Mouse (Mus musculus) ES-E14 (cell line): ENCODE measurements at regions not wholly inside any gene's neighbourhood (a gene's known extent, or its start where the extent isn't known, plus 50 kb on each side); places are given as distances from the start of the nearest gene placed in this dataset.

ENCODE experiments used
- DNase-seq: peaks from one replicate; pipeline ENCODE4 v3.0.0-alpha.2; 2013; ENCODE audit warnings: low read depth, low spot score
- H3K27ac ChIP-seq: 2 replicates; pipeline ENCODE4 v1.5.1; 2012; ENCODE audit warnings: low read depth, mild to moderate bottlenecking, low read length, moderate library complexity, mixed read lengths; ENCODE audit not compliant: poor library complexity, insufficient read depth, severe bottlenecking
- H3K36me3 ChIP-seq: 2 replicates; pipeline ENCODE4 v1.6.1; 2012; ENCODE audit warnings: mild to moderate bottlenecking, low read length, moderate library complexity, mixed read lengths; ENCODE audit not compliant: control insufficient read depth, poor library complexity, insufficient read depth, severe bottlenecking
- H3K4me1 ChIP-seq, 2 experiments: fragments of 150-350 bp in 1 of 2; sonication (generic) in 1 of 2; 2 replicates each; pipeline ENCODE4 v1.6.1; 2012; ENCODE audit warnings: low read length in 2 of 2, mild to moderate bottlenecking in 1 of 2, mixed read lengths in 1 of 2; ENCODE audit not compliant: control insufficient read depth in 2 of 2, insufficient read depth in 2 of 2, poor library complexity in 1 of 2
- H3K4me3 ChIP-seq, 2 experiments: fragments of 150-350 bp in 1 of 2; sonication (generic) in 1 of 2; 2 replicates each; pipeline ENCODE4 v1.5.1; 2012; ENCODE audit warnings: low read length in 2 of 2, low read depth in 1 of 2, mild to moderate bottlenecking in 1 of 2, mixed read lengths in 1 of 2; ENCODE audit not compliant: insufficient read depth in 1 of 2, poor library complexity in 1 of 2, severe bottlenecking in 1 of 2
- H3K9ac ChIP-seq: 2 replicates; pipeline ENCODE4 v1.6.1; 2012; ENCODE audit warnings: low read depth, mild to moderate bottlenecking, low read length, mixed read lengths; ENCODE audit not compliant: poor library complexity, insufficient read depth, severe bottlenecking
- H3K9me3 ChIP-seq: fragments of 150-350 bp; sonication (generic); 2 replicates; pipeline ENCODE4 v1.6.1; 2012; ENCODE audit warnings: low read depth, mild to moderate bottlenecking, low read length; ENCODE audit not compliant: control insufficient read depth, insufficient read depth
- CHD2 ChIP-seq: IDR thresholded peaks from 2 replicates; pipeline ENCODE4 v1.6.1; 2014; ENCODE audit warnings: mild to moderate bottlenecking, low read depth, low read length, inconsistent platforms
- HCFC1 ChIP-seq: IDR thresholded peaks from 2 replicates; pipeline ENCODE4 v1.6.1; 2012; ENCODE audit warnings: low read length, inconsistent platforms, borderline replicate concordance; ENCODE audit not compliant: insufficient read depth
- MAFK ChIP-seq: IDR thresholded peaks from 2 replicates; pipeline ENCODE4 v1.6.1; 2014; ENCODE audit warnings: mild to moderate bottlenecking, low read depth, low read length, inconsistent platforms; ENCODE audit not compliant: insufficient read depth
- ZC3H11A ChIP-seq: IDR thresholded peaks from 2 replicates; pipeline ENCODE4 v1.6.1; 2012; ENCODE audit warnings: low read depth, mild to moderate bottlenecking, inconsistent platforms, low read length, borderline replicate concordance
- ZNF384 ChIP-seq: IDR thresholded peaks from 2 replicates; pipeline ENCODE4 v1.6.1; 2012; ENCODE audit warnings: low read depth, low read length, inconsistent platforms
- in situ Hi-C, 2 experiments: fragments of 600-800 bp; cut with MboI; formaldehyde crosslinking; loops; one replicate each; pipeline ENCODE4 v1.15.1; 2025; ENCODE audit warnings: low sequenced_read_pairs in 2 of 2, inconsistent platforms in 1 of 2; ENCODE audit not compliant: unreplicated experiment in 2 of 2

DNA sequence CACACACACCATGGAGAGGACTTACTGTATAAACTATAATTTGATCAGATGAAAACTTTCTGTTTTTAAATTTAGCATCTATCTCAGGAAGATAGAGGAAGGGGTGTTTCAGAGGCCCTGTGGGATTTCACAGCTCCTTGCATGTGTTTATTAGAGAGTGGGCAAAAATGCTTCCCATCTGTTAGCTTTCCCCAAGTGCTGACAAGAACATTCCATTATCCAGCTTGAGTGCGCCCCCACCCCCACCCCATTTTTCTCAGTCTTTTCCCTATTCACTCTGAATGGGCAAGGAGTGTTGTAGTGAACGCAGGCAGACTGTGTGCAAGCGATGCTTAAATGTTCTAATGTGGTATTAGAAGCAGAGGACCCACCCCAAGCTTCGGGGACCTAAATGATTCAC lies 228.2 kb upstream of the Fn1 start:
- in situ Hi-C loops: no loop called here
- Histone ChIP-seq H3K9ac (no peak overlapping the region), H3K36me3 (no peaks in the 10 kb centered on the region), H3K9me3 (no peaks in the 10 kb centered on the region), H3K4me1 (no peaks in the 10 kb centered on the region), H3K4me3 (no peak overlapping the region), H3K27ac (no peak overlapping the region)
- no peak for TF ChIP-seq HCFC1
- TF ChIP-seq ZC3H11A: no peak
- DNase-seq: no peak

DNA sequence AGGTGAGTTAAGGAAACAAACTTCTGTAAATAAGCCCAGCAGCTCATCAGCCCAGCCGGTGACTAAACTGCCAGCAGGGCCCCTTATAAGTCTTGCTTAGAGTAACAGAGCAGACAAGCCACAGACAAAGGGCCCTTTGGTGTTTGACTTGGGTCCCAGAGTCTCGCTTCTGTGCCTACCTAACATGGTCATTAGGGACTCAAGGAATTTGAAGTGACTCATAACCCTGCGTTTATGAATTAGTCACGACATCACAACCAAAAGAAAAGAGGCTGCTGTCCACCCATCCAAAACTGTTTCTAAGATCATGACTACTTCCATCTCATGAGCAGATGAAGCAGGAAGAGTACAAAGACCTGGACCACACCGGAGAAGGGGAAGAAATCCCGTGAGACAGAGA lies 227.5 kb upstream of the Fn1 start:
- H3K4me1 ChIP-seq: no peaks in the 10 kb centered on the region
- no peak overlapping the region for H3K9ac ChIP-seq
- no peaks in the 10 kb centered on the region for H3K9me3 ChIP-seq
- TF ChIP-seq HCFC1: no peak
- no peak for TF ChIP-seq CHD2
- TF ChIP-seq ZNF384: no peak
- TF ChIP-seq MAFK: no peak
- TF ChIP-seq ZC3H11A: no peak
- no peaks in the 10 kb centered on the region for H3K36me3 ChIP-seq
- DNase-seq: no peak
- no peak overlapping the region for H3K4me3 ChIP-seq
- in situ Hi-C loops: no loop called here
- H3K27ac ChIP-seq: no peak overlapping the region

DNA sequence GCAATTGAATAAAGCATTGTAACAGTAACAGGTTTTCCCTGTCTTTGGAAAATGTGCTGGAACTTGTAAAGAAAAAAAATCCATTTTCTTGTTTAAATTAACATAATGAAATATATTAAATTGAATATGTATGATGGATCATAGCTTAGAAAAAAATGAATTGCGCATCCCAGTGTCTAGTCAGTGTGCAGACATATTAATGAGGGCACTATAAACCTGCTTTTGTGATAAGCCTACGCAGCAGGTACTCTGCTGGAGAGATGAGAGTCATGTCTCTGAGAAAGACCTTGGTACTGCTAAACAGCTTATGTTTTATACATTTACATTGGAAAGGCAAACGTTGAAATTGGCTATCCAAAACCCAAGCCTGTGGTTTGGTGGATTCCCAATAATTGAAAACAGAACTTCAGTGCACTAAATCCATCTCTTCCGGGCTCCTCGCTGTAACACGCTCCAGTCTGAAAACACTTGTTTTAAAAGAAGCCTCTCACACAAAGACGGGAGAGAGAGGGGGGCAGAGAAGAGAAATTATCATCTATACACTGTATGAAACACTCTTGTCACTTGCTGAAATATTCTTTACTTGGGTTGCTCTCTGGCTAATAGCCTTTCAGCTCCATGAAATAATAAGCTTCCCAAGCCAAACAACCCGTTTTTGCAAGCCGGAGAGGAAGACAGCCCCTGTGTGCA lies 223.9 kb upstream of the Fn1 start:
- in situ Hi-C loops: no loop called here
- TF ChIP-seq MAFK: no peak

DNA sequence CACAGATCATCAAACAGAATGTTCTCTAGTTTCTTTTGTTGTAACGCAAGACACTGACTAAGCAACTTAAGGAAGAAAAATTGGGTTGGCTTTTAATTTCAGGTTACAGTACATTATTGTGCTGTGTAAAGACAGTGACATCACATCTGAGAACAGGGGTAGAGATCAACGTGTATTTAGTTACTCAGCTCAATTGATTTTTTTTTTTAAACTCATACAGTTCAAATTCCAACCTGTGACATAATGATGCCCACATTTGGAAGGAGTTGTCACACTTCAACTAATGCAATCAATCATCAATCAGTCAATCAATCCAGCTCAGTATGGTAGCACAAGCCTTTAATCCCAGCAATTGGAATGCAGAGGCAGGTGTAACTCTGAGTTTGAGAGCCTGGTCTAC lies 221.0 kb upstream of the Fn1 start:
- TF ChIP-seq HCFC1 (no peak), ZNF384 (no peak), CHD2 (no peak), MAFK (no peak), ZC3H11A (no peak)
- Histone ChIP-seq H3K9me3 (peaks cover 2% of the 10 kb centered on the region; the same call in 1 of the 2 replicates), H3K4me3 (no peak overlapping the region), H3K36me3 (no peaks in the 10 kb centered on the region), H3K9ac (no peak overlapping the region), H3K4me1 (no peaks in the 10 kb centered on the region), H3K27ac (no peak overlapping the region)
- no peak for DNase-seq
- in situ Hi-C loops: no loop called here

More for the DNA sequence above, 223.9 kb upstream of the Fn1 start:
- H3K27ac ChIP-seq: no peak overlapping the region
- H3K4me3 ChIP-seq: no peak overlapping the region
- H3K36me3 ChIP-seq: no peaks in the 10 kb centered on the region
- H3K9me3 ChIP-seq: no peaks in the 10 kb centered on the region
- H3K4me1 ChIP-seq: no peaks in the 10 kb centered on the region
- H3K9ac ChIP-seq: no peak overlapping the region
- no peak for DNase-seq

DNA sequence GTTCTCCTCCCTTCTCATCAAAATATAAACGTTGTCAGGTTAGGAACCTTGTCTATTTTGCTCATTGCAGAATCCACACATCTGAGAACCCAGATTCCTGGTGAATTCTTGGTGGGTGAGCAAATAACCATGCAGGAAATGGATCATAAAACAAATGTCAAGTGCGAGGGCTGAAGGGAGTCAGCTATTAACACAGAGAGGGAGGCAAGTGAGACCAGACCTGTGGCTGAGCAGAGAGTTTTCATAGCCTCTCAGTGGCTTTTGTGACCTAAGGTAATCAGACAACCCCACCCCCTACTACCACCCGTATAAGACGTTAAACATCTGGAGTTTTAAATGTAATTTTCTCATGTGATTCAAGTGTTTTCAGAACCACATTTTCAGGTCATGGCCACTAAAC lies 212.7 kb upstream of the Fn1 start:
- H3K4me1 ChIP-seq: no peaks in the 10 kb centered on the region
- no peak overlapping the region for H3K4me3 ChIP-seq
- in situ Hi-C loops: no loop called here
- no peak for TF ChIP-seq MAFK
- no peak for TF ChIP-seq CHD2
- TF ChIP-seq ZC3H11A: no peak
- TF ChIP-seq HCFC1: no peak
- TF ChIP-seq ZNF384: no peak
- H3K36me3 ChIP-seq: no peaks in the 10 kb centered on the region
- no peak for DNase-seq
- no peak overlapping the region for H3K27ac ChIP-seq
- H3K9ac ChIP-seq: no peak overlapping the region
- H3K9me3 ChIP-seq: peaks cover 2% of the 10 kb centered on the region; the same call in 1 of the 2 replicates
